Mouse (Mus musculus): ENCODE measurements around the gene Slc18a3. TPM values are rescaled to one million over a fixed set of nuclear protein-coding genes. Genes with fewer than 3 reads are reported as not detected.

Slc18a3 gene
- polyA plus RNA-seq, 1 experiment from 2014 or later, result 0.05 TPM

DNA sequence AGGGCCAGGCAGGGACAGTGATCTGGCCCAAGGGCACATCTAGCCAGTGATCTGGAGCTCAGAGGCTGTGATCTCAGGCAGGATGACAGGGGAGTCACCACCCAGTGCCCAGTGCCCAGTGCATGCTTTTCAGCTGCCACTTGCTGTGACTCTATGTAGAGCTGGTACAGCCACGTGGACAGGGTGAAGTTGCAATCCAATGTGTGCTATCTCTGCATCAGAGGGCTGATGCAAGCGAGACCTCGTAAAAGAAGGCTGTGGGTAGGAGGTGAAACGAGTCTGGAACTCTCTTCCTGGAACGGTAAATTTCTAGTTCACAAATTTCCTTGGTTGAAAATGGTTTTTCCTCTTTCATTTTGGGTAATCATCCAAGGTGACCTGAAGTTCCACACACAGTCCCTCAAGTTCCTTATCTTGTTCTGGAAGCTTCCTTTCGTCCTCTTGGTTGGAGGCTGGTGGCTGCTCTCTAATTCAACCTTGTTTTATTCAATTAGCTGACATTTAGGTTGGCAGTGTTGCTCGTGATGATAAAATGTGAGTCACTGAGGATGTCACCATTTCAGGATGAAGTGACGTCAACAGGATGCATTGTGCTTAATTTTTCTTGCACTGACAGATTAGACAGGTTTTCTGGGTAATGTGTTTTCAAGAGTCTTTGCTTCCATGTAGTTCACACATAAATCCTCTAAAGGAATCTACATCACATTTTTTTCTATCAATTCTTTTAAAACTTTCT is 31.6 kb upstream of the Slc18a3 start:
- Histone ChIP-seq H3K4me2 (no peak overlapping the region), H3K4me3 (no peak overlapping the region), H3K9ac (no peak overlapping the region), H3K27me3 (replicated peaks) (peaks cover 30% of the 10 kb centered on the region), H3K4me1 (peaks cover 4% of the 10 kb centered on the region), H3K27ac (no peak overlapping the region), H3K36me3 (no peaks in the 10 kb centered on the region), H3K9me3 (replicated peaks) (no peaks in the 10 kb centered on the region)
- 37% methylated on average over 8 of the region's 8 CpGs for WGBS (ENCODE audit: insufficient replicate concordance)
- ATAC-seq, result no peak

- Histone ChIP-seq H3K36me3 (no peaks in the 10 kb centered on the region), H3K27ac (no peak overlapping the region), H3K4me3 (no peak overlapping the region), H3K9me3 (replicated peaks) (no peaks in the 10 kb centered on the region), H3K27me3 (replicated peaks) (peaks cover 28% of the 10 kb centered on the region), H3K9ac (no peak overlapping the region), H3K4me2 (peak overlapping the region; percentile 36), H3K4me1 (peaks cover 4% of the 10 kb centered on the region)
- no peak for ATAC-seq
- 10% methylated on average over 13 of the region's 13 CpGs for WGBS (ENCODE audit: insufficient replicate concordance)
These were observed 27.9 kb upstream of the Slc18a3 start for GRCm38 (mm10) chr14:32492521-32492920.

- H3K9me3 ChIP-seq (replicated peaks), result no peaks in the 10 kb centered on the region
- no peak overlapping the region for H3K27ac ChIP-seq
- H3K27me3 ChIP-seq (replicated peaks), result peaks cover 24% of the 10 kb centered on the region; the same call in 1 of the 2 replicates
- H3K4me2 ChIP-seq, result no peak overlapping the region
- H3K9ac ChIP-seq, result no peak overlapping the region
- no peaks in the 10 kb centered on the region for H3K36me3 ChIP-seq
- no peak for ATAC-seq
- H3K4me1 ChIP-seq, result no peaks in the 10 kb centered on the region
- WGBS (ENCODE audit: insufficient replicate concordance), result 6% methylated on average over 3 of the region's 3 CpGs
- no peak overlapping the region for H3K4me3 ChIP-seq
These were observed 17.4 kb upstream of the Slc18a3 start for GRCm38 (mm10) chr14:32482061-32482460.

DNA sequence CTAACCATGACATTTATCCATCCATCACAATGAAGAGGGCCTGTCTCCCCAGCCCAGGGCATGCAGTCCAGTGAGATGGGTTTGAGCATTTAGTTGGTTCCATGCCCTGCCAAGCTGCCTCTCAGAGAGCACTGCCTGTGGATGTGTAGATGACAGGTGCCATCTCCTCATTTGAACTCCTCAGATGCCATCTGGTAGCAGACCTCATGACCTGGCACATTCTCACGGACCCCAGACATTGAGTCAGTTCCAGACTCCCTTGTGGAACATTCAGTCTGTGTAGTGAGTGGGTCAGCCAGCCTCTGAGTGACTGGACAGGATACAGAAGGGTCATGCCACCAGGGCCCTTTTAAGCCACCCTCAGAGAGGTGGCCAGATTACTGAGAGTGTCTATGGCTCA is 12.9 kb upstream of the Slc18a3 start:
- Histone ChIP-seq H3K4me3 (no peak overlapping the region), H3K4me1 (no peaks in the 10 kb centered on the region), H3K27ac (no peak overlapping the region), H3K9me3 (replicated peaks) (no peaks in the 10 kb centered on the region), H3K9ac (no peak overlapping the region), H3K27me3 (replicated peaks) (peaks cover 16% of the 10 kb centered on the region; the same call in 1 of the 2 replicates), H3K4me2 (no peak overlapping the region), H3K36me3 (no peaks in the 10 kb centered on the region)
- no peak for ATAC-seq
- WGBS (ENCODE audit: insufficient replicate concordance), result 32% methylated on average over 1 of the region's 1 CpGs

- WGBS (ENCODE audit: insufficient replicate concordance), result 54% methylated on average over 6 of the region's 6 CpGs
- Histone ChIP-seq H3K4me3 (no peak overlapping the region), H3K27me3 (replicated peaks) (peaks cover 22% of the 10 kb centered on the region), H3K36me3 (no peaks in the 10 kb centered on the region), H3K4me2 (no peak overlapping the region), H3K9ac (no peak overlapping the region), H3K9me3 (replicated peaks) (no peaks in the 10 kb centered on the region), H3K27ac (no peak overlapping the region), H3K4me1 (no peaks in the 10 kb centered on the region)
- ATAC-seq, result no peak
These were observed 11.9 kb upstream of the Slc18a3 start for GRCm38 (mm10) chr14:32476559-32476958.

DNA sequence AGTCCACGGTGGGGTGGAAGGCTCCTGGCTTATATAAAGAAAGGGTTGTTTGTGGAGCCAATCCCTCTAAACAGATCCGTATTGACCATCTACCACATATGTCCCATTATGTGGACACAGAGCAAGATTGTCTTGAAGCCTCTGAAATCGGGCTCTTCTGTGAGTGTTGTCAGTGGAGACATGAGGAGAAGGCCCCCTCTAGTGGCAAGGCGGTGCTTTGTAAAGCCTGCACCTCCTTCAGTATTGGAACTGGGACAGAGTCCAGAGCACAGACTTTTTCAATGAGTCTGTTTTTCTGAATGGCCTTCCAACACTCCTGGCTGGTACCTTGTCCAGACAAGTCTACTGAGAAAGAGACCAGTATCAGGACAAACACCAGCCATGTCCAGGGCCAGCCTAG is 8.3 kb upstream of the Slc18a3 start:
- no peak for ATAC-seq
- Histone ChIP-seq H3K4me3 (no peak overlapping the region), H3K9ac (no peak overlapping the region), H3K4me1 (no peaks in the 10 kb centered on the region), H3K27me3 (replicated peaks) (peaks cover 23% of the 10 kb centered on the region), H3K36me3 (no peaks in the 10 kb centered on the region), H3K4me2 (no peak overlapping the region), H3K9me3 (replicated peaks) (no peaks in the 10 kb centered on the region), H3K27ac (no peak overlapping the region)
- 10% methylated on average over 4 of the region's 4 CpGs for WGBS (ENCODE audit: insufficient replicate concordance)

- WGBS (ENCODE audit: insufficient replicate concordance), result 6% methylated on average over 5 of the region's 5 CpGs
- Histone ChIP-seq H3K4me1 (peaks cover 4% of the 10 kb centered on the region; the same call in 1 of the 2 replicates), H3K9ac (no peak overlapping the region), H3K4me3 (no peak overlapping the region), H3K9me3 (replicated peaks) (no peaks in the 10 kb centered on the region), H3K27ac (no peak overlapping the region), H3K36me3 (no peaks in the 10 kb centered on the region), H3K27me3 (replicated peaks) (peaks cover 71% of the 10 kb centered on the region), H3K4me2 (no peak overlapping the region)
- no peak for ATAC-seq
These were observed 3.0 kb upstream of the Slc18a3 start for GRCm38 (mm10) chr14:32467606-32468005.

DNA sequence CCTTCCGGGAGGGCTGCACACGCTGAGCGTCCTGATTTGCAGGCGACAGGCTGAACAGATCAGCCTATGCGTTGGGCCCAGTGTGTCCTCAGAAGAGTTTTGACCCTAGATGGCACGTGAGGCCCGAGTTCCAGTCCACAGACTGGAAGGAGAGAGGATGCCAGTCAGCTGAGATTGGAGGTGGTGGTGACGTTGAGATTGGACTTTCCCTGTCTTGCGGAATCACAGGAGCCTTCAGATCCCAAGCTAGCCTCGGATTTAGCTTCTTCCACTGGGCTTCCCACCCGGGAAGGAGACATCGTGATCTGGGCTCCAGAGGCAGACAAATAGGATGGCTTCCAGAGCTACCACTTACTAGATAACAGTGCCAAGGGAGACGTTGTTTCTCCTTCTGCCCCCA is 1.2 kb upstream of the Slc18a3 start, which contains the start of gene Chat:
Chat (minus strand) TSS at position 101 of the 400 bp plus-strand sequence.
- Histone ChIP-seq H3K27me3 (replicated peaks) (peaks cover 80% of the 10 kb centered on the region), H3K4me2 (peak within 1 kb of the TSS; percentile 40), H3K36me3 (no peaks in the 10 kb centered on the region), H3K9me3 (replicated peaks) (no peaks in the 10 kb centered on the region), H3K27ac (no peak within 1 kb of the TSS), H3K9ac (no peak within 1 kb of the TSS), H3K4me1 (peaks cover 4% of the 10 kb centered on the region; the same call in 1 of the 2 replicates), H3K4me3 (peak within 1 kb of the TSS; percentile 26; the same call in 1 of the 2 replicates)
- WGBS (ENCODE audit: insufficient replicate concordance), result 15% methylated on average over 13 of the region's 13 CpGs
- ATAC-seq, result no peak

- Histone ChIP-seq H3K9ac (no peak overlapping the region), H3K4me3 (no peak overlapping the region), H3K27ac (no peak overlapping the region), H3K9me3 (replicated peaks) (no peaks in the 10 kb centered on the region), H3K4me1 (peaks cover 4% of the 10 kb centered on the region; the same call in 1 of the 2 replicates), H3K36me3 (no peaks in the 10 kb centered on the region), H3K27me3 (replicated peaks) (peaks cover 84% of the 10 kb centered on the region), H3K4me2 (no peak overlapping the region)
- ATAC-seq, result no peak
- 4% methylated on average over 9 of the region's 11 CpGs for WGBS (ENCODE audit: insufficient replicate concordance)
These were observed 838 bp upstream of the Slc18a3 start for GRCm38 (mm10) chr14:32465506-32465870.

DNA sequence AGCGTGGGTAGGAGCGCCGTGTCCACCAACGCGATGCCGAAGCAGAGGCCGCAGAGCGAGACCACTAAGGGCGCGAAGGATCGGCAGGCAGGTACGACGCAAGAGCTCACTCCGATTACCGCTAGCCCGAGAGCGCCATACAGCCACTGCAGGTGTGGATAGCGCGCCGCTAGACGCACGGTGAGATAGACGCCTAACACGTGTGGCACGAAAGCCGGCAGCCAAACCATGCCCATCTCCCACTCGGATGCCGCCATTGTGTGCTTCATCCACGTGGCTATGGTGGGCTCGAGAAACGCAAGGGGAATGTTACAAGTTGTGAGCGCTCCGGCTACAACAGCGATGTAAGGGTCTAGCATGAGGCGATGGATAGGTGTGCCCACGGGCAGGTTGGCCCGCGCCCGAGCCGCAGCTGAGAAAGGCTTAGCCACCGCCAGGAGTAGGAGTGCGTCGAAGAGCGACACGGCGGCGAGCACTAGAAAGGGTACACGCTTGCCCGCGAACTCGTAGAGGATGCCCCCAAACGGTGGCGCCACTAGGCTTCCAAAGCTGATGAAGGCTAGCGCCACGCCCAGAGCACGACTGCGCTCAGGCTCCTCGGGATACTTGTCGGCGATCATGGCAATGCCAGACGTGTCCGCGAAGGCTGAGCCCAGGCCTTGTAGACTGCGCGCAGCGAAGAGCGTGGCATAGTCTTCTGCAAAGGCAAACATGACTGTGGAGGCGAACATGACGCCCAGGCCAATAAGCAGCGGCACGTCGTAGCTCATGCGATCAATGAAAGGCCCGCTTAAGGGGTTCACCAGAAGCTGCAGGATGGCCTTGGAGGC is 1.2 kb downstream of the Slc18a3 start:
- H3K36me3 ChIP-seq, result no peaks in the 10 kb centered on the region
- peaks cover 97% of the 10 kb centered on the region for H3K27me3 ChIP-seq (replicated peaks)
- H3K4me3 ChIP-seq, result no peak overlapping the region
- peaks cover 4% of the 10 kb centered on the region; the same call in 1 of the 2 replicates for H3K4me1 ChIP-seq
- ATAC-seq, result no peak
- 7% methylated on average over 74 of the region's 74 CpGs for WGBS (ENCODE audit: insufficient replicate concordance)
- H3K9ac ChIP-seq, result no peak overlapping the region
- no peak overlapping the region for H3K27ac ChIP-seq
- no peak overlapping the region for H3K4me2 ChIP-seq
- H3K9me3 ChIP-seq (replicated peaks), result no peaks in the 10 kb centered on the region

DNA sequence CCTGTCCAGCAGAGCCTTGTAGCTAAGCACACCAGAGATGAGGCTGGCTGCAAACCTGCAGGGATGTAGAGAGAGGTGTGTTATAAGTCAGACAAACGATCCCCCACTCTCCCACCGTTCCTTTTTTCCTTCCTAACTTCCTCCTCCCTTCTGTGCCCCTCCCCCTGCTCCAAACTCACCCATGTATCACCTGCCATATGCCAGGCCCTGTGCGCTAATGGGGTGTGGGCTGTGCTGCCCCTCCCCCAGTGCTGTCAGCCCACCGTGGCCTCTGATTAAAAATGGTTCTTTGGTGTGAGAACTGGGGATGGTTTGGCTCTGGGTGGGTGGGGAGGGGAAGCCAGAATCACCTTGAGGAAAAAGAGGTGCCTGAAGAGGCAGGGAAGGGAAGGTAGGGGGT is 12.1 kb downstream of the Slc18a3 start:
- Histone ChIP-seq H3K9me3 (replicated peaks) (no peaks in the 10 kb centered on the region), H3K4me1 (no peaks in the 10 kb centered on the region), H3K27me3 (replicated peaks) (peaks cover 30% of the 10 kb centered on the region), H3K36me3 (no peaks in the 10 kb centered on the region), H3K4me3 (no peak overlapping the region), H3K4me2 (no peak overlapping the region), H3K27ac (no peak overlapping the region), H3K9ac (no peak overlapping the region)
- ATAC-seq, result no peak
- WGBS (ENCODE audit: insufficient replicate concordance), result 12% methylated on average over 4 of the region's 4 CpGs

DNA sequence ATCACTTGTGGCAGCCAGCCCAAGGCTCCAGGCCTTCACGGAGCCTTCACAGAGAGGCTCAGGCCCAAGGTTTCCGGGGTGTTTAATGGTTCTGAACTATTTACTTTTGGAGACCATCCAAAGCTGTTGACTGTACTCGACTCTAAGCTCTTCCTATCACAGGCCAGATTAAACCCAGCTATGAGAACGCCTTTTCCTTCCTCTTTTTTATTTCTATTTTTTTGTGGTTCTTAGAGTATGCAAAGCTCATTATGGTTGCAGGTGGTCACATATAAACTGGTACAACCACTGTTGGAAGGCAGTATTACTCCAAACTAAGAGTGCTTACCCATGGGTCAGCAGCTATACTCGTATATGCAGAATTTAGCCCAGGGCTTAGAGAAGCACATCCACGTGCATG is 17.7 kb downstream of the Slc18a3 start:
- Histone ChIP-seq H3K36me3 (no peaks in the 10 kb centered on the region), H3K4me1 (no peaks in the 10 kb centered on the region), H3K9ac (no peak overlapping the region), H3K4me2 (no peak overlapping the region), H3K27ac (no peak overlapping the region), H3K27me3 (replicated peaks) (peaks cover 25% of the 10 kb centered on the region; the same call in 1 of the 2 replicates), H3K4me3 (no peak overlapping the region), H3K9me3 (replicated peaks) (no peaks in the 10 kb centered on the region)
- no peak for ATAC-seq
- 53% methylated on average over 6 of the region's 6 CpGs for WGBS (ENCODE audit: insufficient replicate concordance)
